Mouse (Mus musculus) liver, embryonic 14.5 days (tissue): ENCODE data around the gene Armc2.

ENCODE experiments used
- CTCF ChIP-seq: IDR thresholded peaks from 2 replicates; pipeline ENCODE4 v1.5.1; 2016; ENCODE audit warnings: antibody characterized with exemption, low read depth, control low read depth
- EP300 ChIP-seq: IDR thresholded peaks from 2 replicates; pipeline ENCODE4 v1.6.1; 2016; ENCODE audit warnings: antibody characterized with exemption, low read depth

DNA sequence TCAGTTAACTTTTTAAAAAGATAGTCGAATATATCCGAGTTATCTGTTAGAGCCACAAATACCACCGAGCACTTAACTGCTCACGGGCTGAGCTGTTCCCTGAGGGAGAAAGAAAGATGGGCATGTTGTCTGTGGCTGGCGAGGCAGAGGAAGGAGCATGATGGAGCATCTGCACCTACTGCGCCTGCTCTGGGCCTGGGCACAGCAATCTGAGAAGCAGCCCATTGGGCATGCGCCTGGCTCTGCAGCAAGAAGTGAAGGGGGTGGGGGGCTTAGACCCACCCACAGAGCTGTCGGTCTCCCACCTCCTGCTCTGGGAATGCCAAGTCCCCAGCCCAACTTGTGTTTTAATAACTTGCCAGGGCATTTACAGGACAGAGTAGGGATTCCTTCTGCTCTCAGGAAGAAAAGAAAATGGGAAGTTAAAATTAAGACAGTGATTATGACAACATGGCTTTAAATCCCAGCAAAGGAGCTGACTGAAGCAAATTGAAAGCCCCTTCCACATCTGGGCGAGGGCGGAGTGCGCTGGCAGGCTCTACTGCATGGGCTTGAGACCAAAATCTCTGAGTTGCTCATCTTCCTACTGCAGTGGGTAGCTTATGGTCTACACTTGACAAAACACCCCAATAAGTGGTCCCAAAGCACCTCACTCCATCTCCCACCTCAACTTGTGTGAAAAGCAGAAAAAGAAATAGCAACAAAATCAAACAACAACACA lies 50.2 kb downstream of the Armc2 start:
- no peak for TF ChIP-seq CTCF
- no peak for TF ChIP-seq EP300
